Mouse (Mus musculus) midbrain, embryonic 11.5 days (tissue): ENCODE results near the gene Tas2r108. TPM values are rescaled to one million over a fixed set of nuclear protein-coding genes. Genes with fewer than 3 reads are reported as not detected.

Experiments used
- ATAC-seq: fragments of 200-750 bp; cut with Nextera tagmentation; 2 replicates; pipeline ENCODE4 v1.8.0; 2017; ENCODE audit warnings: moderate TSS enrichment, moderate library complexity; ENCODE audit not compliant: low FRiP score
- DNase-seq: peaks from one replicate; pipeline ENCODE4 v3.0.0; 2015; ENCODE audit warnings: low spot score; ENCODE audit errors: missing footprints
- H3K27ac ChIP-seq: fragments of 300-500 bp; sonication (generic); 2 replicates; pipeline ENCODE4 v1.5.1; 2014; ENCODE audit warnings: low read depth, low read length
- H3K27me3 ChIP-seq: fragments of 300-500 bp; sonication (generic); 2 replicates; pipeline ENCODE4 v1.6.1; 2014; ENCODE audit warnings: mild to moderate bottlenecking, low read length, moderate library complexity, mixed read lengths; ENCODE audit not compliant: control insufficient read depth, insufficient read depth
- H3K36me3 ChIP-seq: fragments of 300-500 bp; sonication (generic); 2 replicates; pipeline ENCODE4 v1.6.1; 2014; ENCODE audit warnings: mild to moderate bottlenecking, low read length, moderate library complexity, mixed read lengths; ENCODE audit not compliant: control insufficient read depth, insufficient read depth
- H3K4me1 ChIP-seq: fragments of 300-500 bp; sonication (generic); 2 replicates; pipeline ENCODE4 v1.6.1; 2014; ENCODE audit warnings: low read length; ENCODE audit not compliant: control insufficient read depth, insufficient read depth
- H3K4me2 ChIP-seq: fragments of 300-500 bp; sonication (generic); 2 replicates; pipeline ENCODE4 v1.6.1; 2014; ENCODE audit warnings: mild to moderate bottlenecking, moderate library complexity
- H3K4me3 ChIP-seq: fragments of 300-500 bp; sonication (generic); 2 replicates; pipeline ENCODE4 v1.5.1; 2014; ENCODE audit warnings: low read depth, low read length
- H3K9ac ChIP-seq: fragments of 300-500 bp; sonication (generic); 2 replicates; pipeline ENCODE4 v1.6.1; 2014; ENCODE audit warnings: low read length
- H3K9me3 ChIP-seq: fragments of 300-500 bp; sonication (generic); 2 replicates; pipeline ENCODE4 v1.6.1; 2016; ENCODE audit warnings: low read length; ENCODE audit not compliant: control insufficient read depth
- WGBS: fragments of 180-500 bp; shearing (Covaris S2); extraction: QIAGEN DNeasy Blood & Tissue Kit; methylation state at CpG from one replicate; pipeline ENCODE4 v1.1.7; 2014; 5-methylcytosine and 5-hydroxymethylcytosine counted together
- polyA plus RNA-seq: library from polyadenylated mRNA; unstranded; fragments of >200 nt; fragmentation: Nextera tagmentation; extraction: Ambion mirVana; gene quantifications from 2 replicates; pipeline ENCODE4 v1.2.1, GENCODE M21; 2014

Gene Tas2r108
- polyA plus RNA-seq, 1 experiment from 2014 or later, result 0.14 TPM

GRCm38 (mm10) chr6:40490933-40491332 lies 2.4 kb upstream of the Tas2r108 start, which contains the start of gene Tas2r137:
Gene Tas2r137, plus strand, starts transcription at chr6:40491233.
- H3K9ac ChIP-seq, result no peak within 1 kb of the TSS
- no peaks in the 10 kb centered on the region for H3K27me3 ChIP-seq
- H3K36me3 ChIP-seq, result no peaks in the 10 kb centered on the region
- ATAC-seq, result no peak
- H3K9me3 ChIP-seq, result no peaks in the 10 kb centered on the region
- no peak within 1 kb of the TSS for H3K27ac ChIP-seq
- no peak within 1 kb of the TSS for H3K4me2 ChIP-seq
- DNase-seq, result no peak
- H3K4me3 ChIP-seq, result no peak within 1 kb of the TSS
- H3K4me1 ChIP-seq, result no peaks in the 10 kb centered on the region

- no peaks in the 10 kb centered on the region for H3K4me1 ChIP-seq
- WGBS, result 69% methylated on average over 1 of the region's 1 CpGs
Observed at GRCm38 (mm10) chr6:40519408-40519807, 26.1 kb downstream of the Tas2r108 start, which contains the start of gene Prss37. Gene Prss37, minus strand, starts transcription at chr6:40519508.

More at GRCm38 (mm10) chr6:40519408-40519807, 26.1 kb downstream of the Tas2r108 start, which contains the start of gene Prss37:
- Histone ChIP-seq H3K27me3 (no peaks in the 10 kb centered on the region), H3K4me2 (no peak within 1 kb of the TSS), H3K27ac (no peak within 1 kb of the TSS), H3K9ac (no peak within 1 kb of the TSS), H3K36me3 (no peaks in the 10 kb centered on the region), H3K9me3 (no peaks in the 10 kb centered on the region), H3K4me3 (no peak within 1 kb of the TSS)
- DNase-seq, result no peak
- no peak for ATAC-seq

Other genes with a start within 250 kb of the Tas2r108 start
- 39.4 and 43.0 TPM in 2 replicates for gene Agk, start 168.4 kb upstream of the Tas2r108 start, polyA plus RNA-seq
- gene E330009J07Rik, start 57.4 kb upstream of the Tas2r108 start, polyA plus RNA-seq, result 13.1 and 15.8 TPM in 2 replicates
- not detected in 2 replicates for gene Wee2, start 54.4 kb upstream of the Tas2r108 start, polyA plus RNA-seq
- 183 and 194 TPM in 2 replicates for gene Ssbp1, start 22.2 kb upstream of the Tas2r108 start, polyA plus RNA-seq
- 0.36 TPM in 1 of 2 replicates, not detected in the other for gene Tas2r137, start 2.3 kb upstream of the Tas2r108 start, polyA plus RNA-seq
- gene Prss37, start 26.0 kb downstream of the Tas2r108 start, polyA plus RNA-seq, result not detected in 2 replicates
- 0.10 and 0.19 TPM in 2 replicates for gene Olfr461, start 61.5 kb downstream of the Tas2r108 start, polyA plus RNA-seq
- not detected in 2 replicates for gene Olfr460, start 76.0 kb downstream of the Tas2r108 start, polyA plus RNA-seq
- 0.37 and 0.73 TPM in 2 replicates for gene Clec5a, start 92.3 kb downstream of the Tas2r108 start, polyA plus RNA-seq
- not detected in 2 replicates for gene Tas2r138, start 119.8 kb downstream of the Tas2r108 start, polyA plus RNA-seq
- gene Mgam, start 135.3 kb downstream of the Tas2r108 start, polyA plus RNA-seq, result not detected in 2 replicates